Mouse (Mus musculus): ENCODE measurements at regions not wholly inside any gene's neighbourhood (a gene's known extent, or its start where the extent isn't known, plus 50 kb on each side); places are given as distances from the start of the nearest gene placed in this dataset.

DNA sequence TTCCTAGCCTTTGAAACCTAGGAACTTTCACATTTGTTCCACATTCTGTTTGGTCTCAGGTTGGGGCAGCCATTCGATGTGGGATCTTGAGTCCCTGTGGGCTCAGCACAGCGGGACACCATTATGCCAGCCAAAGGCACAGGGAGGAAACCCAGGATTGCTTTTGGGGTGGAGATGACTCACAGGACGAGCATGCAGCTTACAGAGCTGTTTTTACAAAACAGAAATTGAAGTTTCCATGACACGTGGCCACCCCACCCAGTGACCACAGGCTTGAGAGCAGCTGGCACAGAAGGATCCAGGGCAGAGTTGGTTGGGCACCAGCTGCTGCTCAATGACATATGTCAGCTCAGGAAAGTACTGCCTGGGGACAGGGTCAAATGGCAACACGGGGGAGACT is 147.8 kb downstream of the Gm26897 start:
- TF ChIP-seq CTCF (IDR thresholded peaks at IDR 0.05; ENCODE audit: low read depth, low read length) (no peak), POLR2A (IDR thresholded peaks at IDR 0.05; ENCODE audit: borderline replicate concordance, low read depth, low read length) (no peak)

Data from bone marrow macrophage, adult 2 months (primary cell).